Mouse (Mus musculus): ENCODE measurements around the gene Atp5d. TPM values are rescaled to one million over a fixed set of nuclear protein-coding genes. Genes with fewer than 3 reads are reported as not detected.

The Atp5d gene
- polyA plus RNA-seq, 1 experiment: 4,813 TPM

- H3K27ac ChIP-seq (ENCODE audit: insufficient read depth, low read depth, low read length): peak overlapping the region; percentile 92
- no peaks in the 10 kb centered on the region for H3K27me3 ChIP-seq (ENCODE audit: control insufficient read depth, insufficient read depth, low read length)
- 27% methylated on average over 5 of the region's 5 CpGs for WGBS
- no peaks in the 10 kb centered on the region for H3K36me3 ChIP-seq (ENCODE audit: control insufficient read depth, insufficient read depth, low read length)
- H3K4me1 ChIP-seq (ENCODE audit: control insufficient read depth, insufficient read depth, insufficient read length, low read length): peaks cover 15% of the 10 kb centered on the region
- TF ChIP-seq CTCF (IDR thresholded peaks at IDR 0.05; ENCODE audit: extremely low read depth, insufficient read length, insufficient replicate concordance, low read depth, low read length): no peak
- TF ChIP-seq POLR2A (IDR thresholded peaks at IDR 0.05; ENCODE audit: low read depth, low read length): 0 out of 2 replicates have a peak, but pooled peaks have one; percentile 13
- H3K4me3 ChIP-seq (ENCODE audit: low read depth, low read length): peak overlapping the region; percentile 15
Observed at GRCm38 (mm10) chr10:80105926-80106325, 32.5 kb upstream of the Atp5d start.

GRCm38 (mm10) chr10:80107678-80108077 lies 30.8 kb upstream of the Atp5d start:
- Histone ChIP-seq H3K27me3 (ENCODE audit: control insufficient read depth, insufficient read depth, low read length) (no peaks in the 10 kb centered on the region), H3K36me3 (ENCODE audit: control insufficient read depth, insufficient read depth, low read length) (no peaks in the 10 kb centered on the region), H3K27ac (ENCODE audit: insufficient read depth, low read depth, low read length) (no peak overlapping the region), H3K4me3 (ENCODE audit: low read depth, low read length) (no peak overlapping the region), H3K4me1 (ENCODE audit: control insufficient read depth, insufficient read depth, insufficient read length, low read length) (peaks cover 12% of the 10 kb centered on the region)
- TF ChIP-seq CTCF (IDR thresholded peaks at IDR 0.05; ENCODE audit: extremely low read depth, insufficient read length, insufficient replicate concordance, low read depth, low read length) (no peak), POLR2A (IDR thresholded peaks at IDR 0.05; ENCODE audit: low read depth, low read length) (no peak)
- WGBS: 65% methylated on average over 6 of the region's 6 CpGs

- Histone ChIP-seq H3K27ac (ENCODE audit: insufficient read depth, low read depth, low read length) (peak overlapping the region; percentile 96), H3K4me1 (ENCODE audit: control insufficient read depth, insufficient read depth, insufficient read length, low read length) (peaks cover 17% of the 10 kb centered on the region), H3K36me3 (ENCODE audit: control insufficient read depth, insufficient read depth, low read length) (0 out of 2 replicates have a peak, but pooled peaks cover 5% of the 10 kb centered on the region), H3K4me3 (ENCODE audit: low read depth, low read length) (peak overlapping the region; percentile 64), H3K27me3 (ENCODE audit: control insufficient read depth, insufficient read depth, low read length) (no peaks in the 10 kb centered on the region)
- 2% methylated on average over 27 of the region's 27 CpGs for WGBS
- TF ChIP-seq CTCF (IDR thresholded peaks at IDR 0.05; ENCODE audit: extremely low read depth, insufficient read length, insufficient replicate concordance, low read depth, low read length) (peak; percentile 94), POLR2A (IDR thresholded peaks at IDR 0.05; ENCODE audit: low read depth, low read length) (no peak)
Observed at GRCm38 (mm10) chr10:80114341-80115284, 23.8 kb upstream of the Atp5d start.

GRCm38 (mm10) chr10:80115290-80115943 lies 23.0 kb upstream of the Atp5d start, which contains the start of gene Stk11:
Gene Stk11, plus strand, starts transcription at chr10:80115803.
- H3K4me1 ChIP-seq (ENCODE audit: control insufficient read depth, insufficient read depth, insufficient read length, low read length): peaks cover 20% of the 10 kb centered on the region
- peaks cover 8% of the 10 kb centered on the region; the same call in 1 of the 2 replicates for H3K36me3 ChIP-seq (ENCODE audit: control insufficient read depth, insufficient read depth, low read length)
- TF ChIP-seq CTCF (IDR thresholded peaks at IDR 0.05; ENCODE audit: extremely low read depth, insufficient read length, insufficient replicate concordance, low read depth, low read length): no peak
- TF ChIP-seq POLR2A (IDR thresholded peaks at IDR 0.05; ENCODE audit: low read depth, low read length): peak; percentile 90
- WGBS: under 1% methylated on average over 70 of the region's 70 CpGs
- H3K27ac ChIP-seq (ENCODE audit: insufficient read depth, low read depth, low read length): peak within 1 kb of the TSS; percentile 96
- H3K4me3 ChIP-seq (ENCODE audit: low read depth, low read length): peak within 1 kb of the TSS; percentile 87
- H3K27me3 ChIP-seq (ENCODE audit: control insufficient read depth, insufficient read depth, low read length): no peaks in the 10 kb centered on the region

- under 1% methylated on average over 63 of the region's 63 CpGs for WGBS
- TF ChIP-seq CTCF (IDR thresholded peaks at IDR 0.05; ENCODE audit: extremely low read depth, insufficient read length, insufficient replicate concordance, low read depth, low read length) (no peak), POLR2A (IDR thresholded peaks at IDR 0.05; ENCODE audit: low read depth, low read length) (no peak; the same call in 1 of the 2 replicates)
- H3K27ac ChIP-seq (ENCODE audit: insufficient read depth, low read depth, low read length): peak overlapping the region; percentile 33
- peaks cover 20% of the 10 kb centered on the region for H3K4me1 ChIP-seq (ENCODE audit: control insufficient read depth, insufficient read depth, insufficient read length, low read length)
- peak overlapping the region; percentile 87 for H3K4me3 ChIP-seq (ENCODE audit: low read depth, low read length)
- peaks cover 11% of the 10 kb centered on the region for H3K36me3 ChIP-seq (ENCODE audit: control insufficient read depth, insufficient read depth, low read length)
- H3K27me3 ChIP-seq (ENCODE audit: control insufficient read depth, insufficient read depth, low read length): no peaks in the 10 kb centered on the region
Observed at GRCm38 (mm10) chr10:80115944-80116335, 22.5 kb upstream of the Atp5d start.

GRCm38 (mm10) chr10:80116563-80116926 lies 21.9 kb upstream of the Atp5d start:
- Histone ChIP-seq H3K4me3 (ENCODE audit: low read depth, low read length) (peak overlapping the region; percentile 87), H3K27ac (ENCODE audit: insufficient read depth, low read depth, low read length) (peak overlapping the region; percentile 17; the same call in 1 of the 2 replicates), H3K4me1 (ENCODE audit: control insufficient read depth, insufficient read depth, insufficient read length, low read length) (peaks cover 20% of the 10 kb centered on the region), H3K36me3 (ENCODE audit: control insufficient read depth, insufficient read depth, low read length) (peaks cover 12% of the 10 kb centered on the region), H3K27me3 (ENCODE audit: control insufficient read depth, insufficient read depth, low read length) (no peaks in the 10 kb centered on the region)
- WGBS: under 1% methylated on average over 27 of the region's 27 CpGs
- no peak for TF ChIP-seq POLR2A (IDR thresholded peaks at IDR 0.05; ENCODE audit: low read depth, low read length)
- TF ChIP-seq CTCF (IDR thresholded peaks at IDR 0.05; ENCODE audit: extremely low read depth, insufficient read length, insufficient replicate concordance, low read depth, low read length): no peak
